Mouse (Mus musculus): Measurements from ENCODE around the gene Il16. TPM values are rescaled to one million over a fixed set of nuclear protein-coding genes. Genes with fewer than 3 reads are reported as not detected.

The Il16 gene
- 426 TPM for polyA plus RNA-seq (2017; shearing (Covaris generic))

GRCm38 (mm10) chr7:83745413-83746106 is at the start of gene Il16:
TSS of gene Il16 (minus strand) at chr7:83745726.

DNA sequence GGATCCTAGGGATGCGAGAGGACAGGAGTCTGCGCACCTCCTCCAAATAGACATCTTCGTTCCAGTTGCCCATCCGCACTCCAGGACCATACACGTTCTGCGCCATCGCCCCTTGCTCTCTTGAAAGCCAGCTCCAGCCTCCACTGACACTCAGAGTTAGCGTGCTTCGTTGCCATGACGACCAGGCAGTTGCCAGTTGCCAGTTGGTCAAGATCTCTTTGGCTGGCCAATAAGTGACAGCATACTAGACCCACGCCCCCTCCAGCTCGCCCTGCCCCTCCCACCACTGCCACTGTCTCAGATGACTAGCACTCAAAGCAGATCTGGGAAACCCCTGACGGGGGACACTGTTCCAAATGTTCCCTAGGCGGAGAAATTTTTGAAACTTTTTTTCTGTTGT is 49.2 kb upstream of the Il16 start, which contains the start of gene Cfap161:
TSS of gene Cfap161 (minus strand) at position 176 of the 400 bp plus-strand sequence.

GRCm38 (mm10) chr7:83631828-83632681 is 113.5 kb downstream of the Il16 start, which contains the start of gene Stard5:
TSS of gene Stard5 (plus strand) at chr7:83631959.

Other genes with a start within 250 kb of the Il16 start
- 0.81 TPM for gene Tmc3, start 160.8 kb downstream of the Il16 start, polyA plus RNA-seq (2017; shearing (Covaris generic))
- 43.7 TPM for gene Stard5, start 113.8 kb downstream of the Il16 start, polyA plus RNA-seq (2017; shearing (Covaris generic))
- not detected for gene Cfap161, start 49.2 kb upstream of the Il16 start, polyA plus RNA-seq (2017; shearing (Covaris generic))
- gene Tlnrd1, start 138.6 kb upstream of the Il16 start, polyA plus RNA-seq (2017; shearing (Covaris generic)): 5.7 TPM
- 55.5 TPM for gene Mesd, start 138.7 kb upstream of the Il16 start, polyA plus RNA-seq (2017; shearing (Covaris generic))